Mouse (Mus musculus) lung, postnatal 0 days (tissue): ENCODE results near the gene Enox1. TPM values are rescaled to one million over a fixed set of nuclear protein-coding genes. Genes with fewer than 3 reads are reported as not detected.

Source experiments
- ATAC-seq: fragments of 200-750 bp; cut with Nextera tagmentation; 2 replicates; pipeline ENCODE4 v1.8.0; 2017; ENCODE audit warnings: moderate library complexity
- DNase-seq: peaks from one replicate; pipeline ENCODE4 v3.0.0-alpha.2; 2016; ENCODE audit warnings: low spot score
- H3K27ac ChIP-seq: fragments of 300-500 bp; sonication (generic); 2 replicates; pipeline ENCODE4 v1.5.1; 2014; ENCODE audit warnings: antibody characterized with exemption, mild to moderate bottlenecking, low read length, mixed read lengths
- H3K27me3 ChIP-seq: fragments of 300-500 bp; sonication (generic); replicated peaks from 2 replicates; pipeline ENCODE4 v1.6.1; 2014; ENCODE audit warnings: low read length, mixed read lengths; ENCODE audit not compliant: insufficient read depth
- H3K36me3 ChIP-seq: fragments of 300-500 bp; sonication (generic); 2 replicates; pipeline ENCODE4 v1.6.1; 2014; ENCODE audit warnings: low read length, mixed read lengths; ENCODE audit not compliant: insufficient read depth
- H3K4me1 ChIP-seq: fragments of 300-500 bp; sonication (generic); 2 replicates; pipeline ENCODE4 v1.6.1; 2014; ENCODE audit warnings: antibody characterized with exemption, low read depth, low read length, mixed read lengths; ENCODE audit not compliant: insufficient read depth
- H3K4me2 ChIP-seq: fragments of 300-500 bp; sonication (generic); replicated peaks from 2 replicates; pipeline ENCODE4 v1.6.1; 2014; ENCODE audit warnings: low read depth, mild to moderate bottlenecking, low read length, moderate library complexity, mixed read lengths
- H3K4me3 ChIP-seq: fragments of 300-500 bp; sonication (generic); 2 replicates; pipeline ENCODE4 v1.5.1; 2014; ENCODE audit warnings: low read depth, low read length
- H3K9ac ChIP-seq: fragments of 300-500 bp; sonication (generic); replicated peaks from 2 replicates; pipeline ENCODE4 v1.6.1; 2014; ENCODE audit warnings: low read depth, mild to moderate bottlenecking
- H3K9me3 ChIP-seq: fragments of 300-500 bp; sonication (generic); 2 replicates; pipeline ENCODE4 v1.6.1; 2016; ENCODE audit warnings: low read length, mixed read lengths
- CTCF ChIP-seq: IDR thresholded peaks from 2 replicates; pipeline ENCODE4 v1.5.1; 2016; ENCODE audit warnings: antibody characterized with exemption, mild to moderate bottlenecking
- EP300 ChIP-seq: IDR thresholded peaks from 2 replicates; pipeline ENCODE4 v1.6.1; 2016; ENCODE audit warnings: antibody characterized with exemption, mild to moderate bottlenecking, control low read depth
- WGBS: fragments of 180-500 bp; shearing (Covaris S2); extraction: QIAGEN DNeasy Blood & Tissue Kit; methylation state at CpG from one replicate; pipeline ENCODE4 v1.1.7; 2014; 5-methylcytosine and 5-hydroxymethylcytosine counted together
- polyA plus RNA-seq: library from polyadenylated mRNA; unstranded; fragments of >200 nt; fragmentation: Nextera tagmentation; extraction: Ambion mirVana; gene quantifications from 2 replicates; pipeline ENCODE4 v1.2.1, GENCODE M21; 2015

Enox1 gene
- polyA plus RNA-seq, 1 experiment from 2014 or later: 1.5 TPM

DNA sequence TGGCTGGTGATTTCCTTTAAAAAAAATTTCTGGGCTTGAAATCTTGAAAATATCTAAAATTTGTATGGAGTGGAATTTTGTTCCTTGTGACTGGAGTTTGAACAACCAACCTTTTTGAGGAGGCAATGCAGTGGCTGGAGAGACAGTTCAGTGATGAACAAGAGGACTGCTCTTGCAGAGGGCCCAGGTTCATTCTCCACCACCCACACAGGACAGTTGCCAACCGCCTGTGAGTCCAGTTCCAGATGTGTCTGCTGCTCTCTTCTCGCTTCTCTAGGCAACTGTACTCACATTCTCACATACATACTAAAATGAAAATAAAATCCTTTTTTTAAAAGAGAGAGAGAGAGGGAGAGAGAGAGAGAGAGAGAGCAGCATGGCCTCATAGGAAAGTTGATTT, 212.5 kb downstream of the Enox1 start:
- no peak for ATAC-seq
- H3K27me3 ChIP-seq: no peaks in the 10 kb centered on the region
- H3K9me3 ChIP-seq: no peaks in the 10 kb centered on the region
- H3K4me1 ChIP-seq: no peaks in the 10 kb centered on the region
- DNase-seq: no peak
- no peak overlapping the region for H3K4me2 ChIP-seq
- H3K27ac ChIP-seq: no peak overlapping the region
- H3K4me3 ChIP-seq: no peak overlapping the region
- 73% methylated on average over 2 of the region's 2 CpGs for WGBS
- H3K9ac ChIP-seq: no peak overlapping the region
- no peak for TF ChIP-seq CTCF
- no peak for TF ChIP-seq EP300
- no peaks in the 10 kb centered on the region for H3K36me3 ChIP-seq

DNA sequence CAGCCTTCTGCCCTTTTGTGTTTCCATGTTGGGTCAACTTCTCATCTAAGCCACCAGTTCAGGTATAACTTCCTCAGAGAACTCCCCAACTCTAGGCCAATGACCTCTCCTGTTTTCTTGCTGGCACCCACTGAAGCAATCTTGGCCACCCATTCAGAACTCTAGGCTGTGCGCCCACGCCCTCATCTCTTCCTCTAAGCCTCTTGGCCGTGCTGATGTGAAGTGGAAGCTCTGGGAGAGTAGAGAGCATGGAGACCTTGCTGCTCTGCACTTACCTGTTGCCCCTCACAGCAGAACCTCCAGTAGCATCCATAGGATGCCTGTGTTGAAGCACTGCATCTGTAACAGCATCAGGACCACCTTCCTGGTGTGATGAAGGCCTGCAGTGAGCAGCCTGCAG, 214.0 kb downstream of the Enox1 start:
- H3K27me3 ChIP-seq: no peaks in the 10 kb centered on the region
- no peaks in the 10 kb centered on the region for H3K4me1 ChIP-seq
- WGBS: 81% methylated on average over 3 of the region's 3 CpGs
- H3K9ac ChIP-seq: no peak overlapping the region
- DNase-seq: no peak
- H3K36me3 ChIP-seq: no peaks in the 10 kb centered on the region
- H3K4me2 ChIP-seq: no peak overlapping the region
- no peak for ATAC-seq
- no peak overlapping the region for H3K4me3 ChIP-seq
- H3K9me3 ChIP-seq: no peaks in the 10 kb centered on the region
- no peak overlapping the region for H3K27ac ChIP-seq
- TF ChIP-seq CTCF: no peak
- TF ChIP-seq EP300: no peak

DNA sequence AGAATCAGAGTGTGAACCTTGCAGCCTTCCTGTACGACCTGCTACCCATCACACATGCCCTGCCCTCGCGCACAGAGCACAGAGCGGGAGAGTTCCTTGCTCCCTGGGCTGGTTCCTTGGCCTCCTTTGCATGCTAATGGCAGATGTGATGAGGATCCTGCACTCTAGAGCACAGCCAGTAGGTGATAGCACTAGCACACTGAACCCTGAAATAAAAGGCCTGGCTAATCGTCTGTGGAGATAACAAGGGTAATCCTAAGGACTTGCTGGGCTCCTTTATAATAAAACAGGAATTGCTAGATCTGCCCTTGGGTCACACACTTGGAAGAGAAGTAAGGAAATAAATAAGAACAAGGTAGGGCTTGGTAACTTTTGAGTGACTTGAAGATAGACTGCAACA, 215.4 kb downstream of the Enox1 start:
- DNase-seq: no peak
- WGBS: 74% methylated on average over 5 of the region's 5 CpGs
- TF ChIP-seq EP300 (no peak), CTCF (peak; percentile 29)
- ATAC-seq: no peak
- H3K9ac ChIP-seq: no peak overlapping the region
- H3K27ac ChIP-seq: no peak overlapping the region
- H3K27me3 ChIP-seq: no peaks in the 10 kb centered on the region
- H3K36me3 ChIP-seq: no peaks in the 10 kb centered on the region
- no peaks in the 10 kb centered on the region for H3K4me1 ChIP-seq
- H3K4me2 ChIP-seq: no peak overlapping the region
- H3K4me3 ChIP-seq: no peak overlapping the region
- no peaks in the 10 kb centered on the region for H3K9me3 ChIP-seq

GRCm38 (mm10) chr14:77373119-77373518, 216.6 kb downstream of the Enox1 start:
- Histone ChIP-seq H3K27me3 (no peaks in the 10 kb centered on the region), H3K4me3 (no peak overlapping the region), H3K9me3 (no peaks in the 10 kb centered on the region), H3K4me2 (no peak overlapping the region), H3K36me3 (no peaks in the 10 kb centered on the region), H3K4me1 (no peaks in the 10 kb centered on the region), H3K27ac (no peak overlapping the region), H3K9ac (no peak overlapping the region)
- ATAC-seq: no peak
- TF ChIP-seq EP300: no peak
- TF ChIP-seq CTCF: no peak; the same call in 1 of the 2 replicates
- WGBS: 57% methylated on average over 3 of the region's 3 CpGs
- DNase-seq: no peak

- H3K4me3 ChIP-seq: no peak overlapping the region
- H3K9me3 ChIP-seq: no peaks in the 10 kb centered on the region
- no peak for TF ChIP-seq CTCF
- TF ChIP-seq EP300: no peak
- WGBS: 30% methylated on average over 2 of the region's 2 CpGs
- H3K9ac ChIP-seq: no peak overlapping the region
- no peaks in the 10 kb centered on the region for H3K36me3 ChIP-seq
- no peak for DNase-seq
- H3K27ac ChIP-seq: no peak overlapping the region
- H3K4me2 ChIP-seq: no peak overlapping the region
- no peaks in the 10 kb centered on the region for H3K27me3 ChIP-seq
- no peak for ATAC-seq
- H3K4me1 ChIP-seq: no peaks in the 10 kb centered on the region
Observed at GRCm38 (mm10) chr14:77375054-77375453, 218.5 kb downstream of the Enox1 start.

- no peak for DNase-seq
- H3K4me3 ChIP-seq: no peak overlapping the region
- H3K27ac ChIP-seq: no peak overlapping the region
- no peak overlapping the region for H3K9ac ChIP-seq
- no peak for ATAC-seq
- 47% methylated on average over 9 of the region's 9 CpGs for WGBS
- no peak for TF ChIP-seq EP300
- TF ChIP-seq CTCF: no peak
- H3K36me3 ChIP-seq: no peaks in the 10 kb centered on the region
- H3K4me1 ChIP-seq: no peaks in the 10 kb centered on the region
- no peaks in the 10 kb centered on the region for H3K9me3 ChIP-seq
- H3K4me2 ChIP-seq: no peak overlapping the region
- H3K27me3 ChIP-seq: no peaks in the 10 kb centered on the region
Observed at GRCm38 (mm10) chr14:77375618-77376017, 219.1 kb downstream of the Enox1 start.

DNA sequence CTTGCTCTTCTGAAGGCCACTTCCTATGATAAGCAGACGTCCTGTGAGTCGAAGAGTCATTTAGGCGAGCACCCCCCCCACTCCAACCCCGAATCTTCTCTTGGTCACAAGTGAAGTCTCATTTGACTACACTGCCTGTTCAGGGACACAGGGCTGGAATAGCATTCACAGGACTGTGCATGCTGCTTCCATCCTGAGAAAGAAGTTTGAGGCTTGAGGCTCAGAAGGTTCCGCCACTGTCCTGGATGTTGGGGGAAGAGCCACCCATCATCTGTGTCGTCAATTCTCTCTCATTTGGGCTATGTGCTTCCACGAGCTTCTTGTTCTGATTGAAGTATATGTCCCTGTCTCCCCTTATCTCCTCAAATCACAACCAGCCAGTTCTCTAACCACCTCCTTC, 220.2 kb downstream of the Enox1 start:
- H3K27ac ChIP-seq: no peak overlapping the region
- ATAC-seq: no peak
- 65% methylated on average over 7 of the region's 7 CpGs for WGBS
- H3K4me1 ChIP-seq: no peaks in the 10 kb centered on the region
- TF ChIP-seq EP300 (no peak), CTCF (no peak)
- H3K4me2 ChIP-seq: no peak overlapping the region
- H3K27me3 ChIP-seq: no peaks in the 10 kb centered on the region
- DNase-seq: no peak
- no peak overlapping the region for H3K4me3 ChIP-seq
- H3K36me3 ChIP-seq: no peaks in the 10 kb centered on the region
- no peaks in the 10 kb centered on the region for H3K9me3 ChIP-seq
- H3K9ac ChIP-seq: no peak overlapping the region
